Mouse (Mus musculus): ENCODE data around the gene Card10.

Card10 gene

GRCm38 (mm10) chr15:78772856-78773255 is 30.0 kb downstream of the Card10 start:
- DNase-seq (ENCODE audit: low read depth, low spot score), result no peak

DNA sequence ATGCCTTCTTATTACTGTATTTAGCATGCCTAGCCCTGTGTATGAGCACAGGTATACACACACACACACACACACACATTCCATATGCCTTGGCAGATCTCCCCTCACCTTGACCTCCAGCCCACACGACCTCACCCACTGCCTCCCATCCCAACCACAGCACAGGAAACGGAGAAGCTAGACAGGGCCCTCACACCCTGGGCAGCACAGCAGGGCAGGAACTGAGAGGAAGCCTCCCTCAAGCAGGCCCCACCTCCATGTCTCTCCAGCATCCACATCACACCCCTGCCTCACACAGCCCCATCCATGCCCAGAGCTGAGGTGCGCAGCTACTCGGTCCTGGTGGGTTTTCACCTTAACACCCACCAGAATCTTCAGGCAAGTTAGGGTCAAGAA is 30.5 kb downstream of the Card10 start:
- peak; percentile 86 for DNase-seq (ENCODE audit: low read depth, low spot score)

DNA sequence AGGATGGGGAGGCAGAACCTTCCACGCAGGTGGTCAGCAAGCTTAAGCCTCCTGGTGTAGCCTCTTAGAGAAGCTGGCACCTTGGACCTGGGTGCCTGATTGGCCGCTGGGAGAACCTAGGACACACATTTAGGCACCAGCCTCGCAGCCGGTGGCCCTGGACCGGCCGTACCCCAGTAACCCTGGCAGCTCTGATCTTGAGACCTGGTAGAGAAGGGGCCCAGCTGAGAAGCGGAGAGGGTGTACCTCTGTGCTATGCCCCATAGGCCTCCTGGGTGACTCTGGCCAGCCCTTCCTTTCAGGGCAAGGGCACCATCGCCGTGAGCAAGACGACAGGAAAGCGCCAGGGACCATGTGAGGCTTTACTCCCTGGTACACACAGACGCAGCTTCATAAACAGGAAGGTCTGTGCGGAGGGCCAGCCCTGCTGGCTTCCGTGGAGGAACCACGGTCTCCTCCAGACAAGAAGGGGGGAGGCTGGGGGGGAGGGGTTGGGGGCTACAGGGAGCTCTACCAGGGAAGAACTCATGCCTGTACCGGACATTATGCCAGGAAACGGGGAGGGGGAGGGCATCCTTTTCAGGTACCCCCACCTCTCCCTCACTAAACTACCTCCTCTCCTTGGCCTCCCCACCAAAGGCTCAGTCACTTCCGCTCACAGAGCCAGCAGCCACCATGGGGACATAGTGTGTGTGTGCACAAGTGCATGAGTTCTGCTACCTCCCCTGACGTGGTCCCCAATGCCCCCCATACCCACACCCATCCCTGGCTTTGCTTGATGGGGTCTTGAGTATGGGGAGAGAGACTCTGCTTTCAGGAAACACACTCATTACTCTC is 31.1 kb downstream of the Card10 start:
- peak; percentile 83 for DNase-seq (ENCODE audit: low read depth, low spot score)

- peak; percentile 25 for DNase-seq (ENCODE audit: low read depth, low spot score)
Observed at GRCm38 (mm10) chr15:78770983-78771355, 31.9 kb downstream of the Card10 start.

DNA sequence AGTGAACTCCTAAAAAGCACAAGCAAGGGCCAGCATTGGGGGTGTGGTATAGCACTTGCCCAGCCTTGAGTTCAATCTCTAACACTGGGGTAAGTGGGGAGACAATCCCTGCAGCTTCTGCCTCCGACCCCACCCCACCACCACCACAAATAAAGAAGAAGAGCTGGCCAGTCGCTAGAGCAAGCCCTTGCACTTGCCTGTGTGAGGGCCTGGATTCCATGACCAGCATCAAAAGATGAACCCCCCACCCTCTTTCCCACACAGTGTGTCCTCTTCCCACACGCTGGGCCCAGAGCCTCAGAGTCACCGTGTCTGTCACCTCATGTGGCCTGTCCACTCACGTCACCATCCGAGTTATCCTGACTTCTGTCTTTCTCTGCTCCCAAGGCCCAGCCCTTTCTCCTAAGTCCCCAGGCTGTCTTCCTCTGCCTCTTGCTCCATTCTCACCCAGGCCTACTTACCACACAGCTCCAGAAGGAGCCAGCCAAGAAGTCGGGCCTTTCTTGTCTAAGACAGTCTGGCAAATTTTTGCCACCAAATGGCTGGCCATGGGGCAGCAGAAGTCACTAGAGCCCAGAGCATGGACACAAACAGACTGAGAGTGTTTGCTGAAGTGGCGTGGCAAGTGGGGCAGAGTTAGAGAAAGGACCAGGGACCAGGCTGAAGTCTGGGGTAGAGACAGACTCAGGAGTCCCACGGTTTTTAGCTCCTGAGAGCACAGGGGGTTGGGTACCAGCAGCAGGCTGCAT is 32.4 kb downstream of the Card10 start:
- DNase-seq (ENCODE audit: low read depth, low spot score), result no peak

- DNase-seq (ENCODE audit: low read depth, low spot score), result no peak
Observed at GRCm38 (mm10) chr15:78769064-78769463, 33.8 kb downstream of the Card10 start.

GRCm38 (mm10) chr15:78763704-78764103 is 39.1 kb downstream of the Card10 start:
- DNase-seq (ENCODE audit: low read depth, low spot score), result no peak

DNA sequence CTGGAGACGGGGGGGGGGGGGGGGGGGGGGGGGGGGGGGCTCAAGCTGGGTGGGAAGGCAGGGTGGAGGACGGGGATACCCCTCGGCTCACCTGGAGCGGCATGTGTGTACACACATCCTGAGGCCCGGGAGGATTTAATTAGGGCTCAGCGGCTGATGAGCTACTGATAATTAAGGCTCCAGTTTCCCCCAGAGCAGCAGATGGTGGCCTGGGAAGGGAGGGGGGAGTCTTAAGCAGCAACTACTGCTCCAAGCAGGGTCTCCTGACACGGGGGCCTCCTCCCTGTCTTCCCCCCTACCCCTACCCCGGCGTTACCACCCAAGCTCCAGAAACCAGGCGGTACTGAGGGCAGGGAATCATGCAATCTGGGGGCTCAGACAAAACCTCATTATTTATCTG is 39.6 kb downstream of the Card10 start:
- DNase-seq (ENCODE audit: low read depth, low spot score), result no peak

DNA sequence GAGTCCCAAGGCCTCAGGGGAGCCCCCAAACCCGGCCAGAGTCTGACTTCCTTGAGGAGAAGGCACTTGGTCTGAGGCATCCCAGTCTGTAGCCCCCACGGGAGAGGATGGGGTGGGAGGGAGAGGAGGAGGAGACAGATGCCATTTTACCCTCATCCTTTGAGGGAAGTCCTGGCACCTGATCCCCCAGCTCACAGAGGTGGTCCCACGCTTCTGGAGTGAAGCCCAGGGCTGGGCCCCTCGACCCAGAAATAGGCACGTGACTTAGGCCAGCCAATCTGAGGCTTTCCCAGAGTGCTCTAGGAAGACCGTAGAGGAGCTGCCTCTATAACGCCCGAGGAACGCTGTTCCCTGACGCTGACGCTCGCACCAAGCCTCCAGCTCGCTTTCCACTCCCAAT is 41.7 kb downstream of the Card10 start:
- DNase-seq (ENCODE audit: low read depth, low spot score), result no peak

GRCm38 (mm10) chr15:78758132-78758531 is 44.7 kb downstream of the Card10 start:
- DNase-seq (ENCODE audit: low read depth, low spot score), result no peak

- no peak for DNase-seq (ENCODE audit: low read depth, low spot score)
Observed at GRCm38 (mm10) chr15:78755966-78756725, 46.7 kb downstream of the Card10 start.

DNA sequence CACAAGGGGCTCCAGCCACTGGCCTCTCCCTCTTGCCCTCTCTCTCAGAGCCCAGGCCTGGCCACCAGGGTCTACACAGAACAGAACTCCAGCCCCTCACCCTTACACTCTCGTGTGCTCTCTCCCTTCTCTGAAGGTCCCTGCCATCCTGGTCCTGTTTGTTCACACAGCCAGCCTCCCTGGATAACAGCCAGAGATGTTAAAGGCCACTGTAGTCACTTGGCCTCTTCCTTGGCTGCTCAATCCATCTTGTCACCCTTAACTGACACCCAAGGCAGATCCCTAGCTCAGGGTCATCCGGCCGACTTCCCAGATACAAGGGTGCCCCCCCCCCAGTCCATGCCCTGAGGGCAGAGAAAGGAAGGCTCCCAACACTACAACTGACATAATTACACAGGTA is 47.6 kb downstream of the Card10 start:
- no peak for DNase-seq (ENCODE audit: low read depth, low spot score)

DNA sequence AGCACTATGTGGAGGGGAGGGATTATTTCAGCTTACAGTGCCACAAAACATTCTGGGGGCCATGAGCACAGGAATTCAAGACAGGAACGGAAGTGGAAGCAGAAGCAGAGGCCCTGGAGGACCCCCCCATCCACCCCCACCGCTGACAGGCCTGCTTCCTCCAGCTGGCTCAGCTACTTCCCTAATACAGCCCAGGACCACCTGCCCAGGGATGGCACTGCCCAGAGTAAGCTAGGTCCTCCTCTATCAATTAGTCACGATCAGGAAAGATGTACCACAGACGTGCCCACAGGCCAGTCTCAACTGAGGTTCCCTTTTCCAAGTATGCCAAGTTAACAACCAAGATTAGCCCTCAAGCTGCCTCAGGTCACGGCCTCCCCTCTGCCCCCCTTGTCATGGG is 48.7 kb downstream of the Card10 start:
- no peak for DNase-seq (ENCODE audit: low read depth, low spot score)

DNA sequence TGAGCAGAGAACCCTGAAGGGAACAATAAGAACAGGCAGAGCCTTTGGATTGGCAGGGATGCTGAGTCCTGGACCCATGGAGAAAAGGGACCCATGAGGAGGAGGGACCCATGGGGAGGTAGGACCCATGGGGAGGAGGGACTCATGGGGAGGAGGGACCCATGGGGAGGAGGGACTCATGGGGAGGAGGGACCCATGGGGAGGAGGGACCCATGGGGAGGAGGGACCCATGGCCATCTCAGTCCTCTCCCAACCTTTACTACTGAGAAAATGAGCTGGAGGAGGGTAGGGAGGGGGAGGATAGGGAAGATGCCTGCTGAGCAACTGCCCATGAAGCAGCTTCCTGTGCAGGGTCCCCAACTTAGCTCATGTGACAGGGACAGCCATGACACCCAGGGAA is 49.9 kb downstream of the Card10 start:
- DNase-seq (ENCODE audit: low read depth, low spot score), result no peak

GRCm38 (mm10) chr15:78750608-78751350 is 52.1 kb downstream of the Card10 start:
- no peak for DNase-seq (ENCODE audit: low read depth, low spot score)

GRCm38 (mm10) chr15:78749855-78750254 is 53.0 kb downstream of the Card10 start:
- no peak for DNase-seq (ENCODE audit: low read depth, low spot score)

DNA sequence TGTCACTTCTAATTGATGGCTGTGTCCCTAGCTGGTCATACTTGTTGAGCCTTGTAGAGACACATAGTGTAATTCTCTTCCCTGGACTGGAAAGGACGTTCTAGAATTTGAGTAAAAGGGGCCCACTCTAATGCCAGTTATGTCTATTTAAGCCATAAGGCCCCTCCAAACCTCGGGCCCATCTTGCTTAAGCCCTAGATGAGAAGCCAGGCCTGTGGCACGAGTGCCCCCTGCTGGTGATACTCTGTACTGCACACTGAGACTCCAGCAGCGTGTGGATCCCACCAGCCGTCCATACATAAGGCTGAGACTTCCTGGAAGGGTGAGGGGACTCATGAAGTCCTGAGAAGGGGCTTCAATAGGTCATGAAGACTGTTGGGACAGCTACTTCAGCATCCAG is 58.6 kb downstream of the Card10 start:
- peak; percentile 71 for DNase-seq (ENCODE audit: low read depth, low spot score)

GRCm38 (mm10) chr15:78742831-78743230 is 60.0 kb downstream of the Card10 start:
- no peak for DNase-seq (ENCODE audit: low read depth, low spot score)

DNA sequence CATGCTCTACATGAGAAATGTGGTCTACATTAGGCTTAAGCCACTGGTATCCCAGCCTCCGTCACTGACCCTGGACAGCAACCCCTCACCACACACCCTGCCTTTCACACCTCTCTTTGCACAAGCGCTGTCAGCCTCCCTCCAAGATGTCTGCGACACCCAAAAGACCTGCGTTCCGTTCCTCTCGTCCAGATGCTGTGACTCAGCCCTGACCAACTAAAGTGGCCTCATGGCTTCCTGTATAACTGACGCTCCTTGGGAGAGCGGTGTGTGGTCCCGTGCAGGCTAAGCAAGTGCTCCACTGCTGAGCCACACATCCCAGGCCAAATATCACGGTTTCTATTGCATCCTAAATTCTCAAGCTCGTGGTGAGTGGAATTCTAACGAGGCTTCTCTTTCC is 62.2 kb downstream of the Card10 start:
- no peak for DNase-seq (ENCODE audit: low read depth, low spot score)

- no peak for DNase-seq (ENCODE audit: low read depth, low spot score)
Observed at GRCm38 (mm10) chr15:78737146-78737545, 65.7 kb downstream of the Card10 start.

- DNase-seq (ENCODE audit: low read depth, low spot score), result no peak
Observed at GRCm38 (mm10) chr15:78736681-78737100, 66.2 kb downstream of the Card10 start.

- no peak for DNase-seq (ENCODE audit: low read depth, low spot score)
Observed at GRCm38 (mm10) chr15:78736181-78736579, 66.7 kb downstream of the Card10 start.

Data from CD4-positive helper T cell, adult 2 months (primary cell).